Mouse (Mus musculus) telencephalon, adult 2 months (tissue): ENCODE data around the gene Lpar3.

Source experiments
- DNase-seq: peaks from one replicate; pipeline ENCODE4 v3.0.0-alpha.2; 2011; ENCODE audit warnings: low read depth, low spot score

The Lpar3 gene

GRCm38 (mm10) chr3:146260203-146260602, 39.4 kb downstream of the Lpar3 start:
- no peak for DNase-seq

GRCm38 (mm10) chr3:146260845-146261244, 40.1 kb downstream of the Lpar3 start:
- DNase-seq, result no peak

- no peak for DNase-seq
These were observed 41.8 kb downstream of the Lpar3 start for GRCm38 (mm10) chr3:146262536-146262935.

- no peak for DNase-seq
These were observed 43.4 kb downstream of the Lpar3 start for GRCm38 (mm10) chr3:146264146-146264545.

- no peak for DNase-seq
These were observed 44.9 kb downstream of the Lpar3 start for GRCm38 (mm10) chr3:146265545-146266130.

GRCm38 (mm10) chr3:146268024-146268801, 47.5 kb downstream of the Lpar3 start:
- peak; percentile 84 for DNase-seq

- DNase-seq, result no peak
These were observed 53.7 kb downstream of the Lpar3 start for GRCm38 (mm10) chr3:146274503-146274902.

GRCm38 (mm10) chr3:146275360-146276025, 54.7 kb downstream of the Lpar3 start:
- DNase-seq, result no peak

GRCm38 (mm10) chr3:146276026-146276409, 55.3 kb downstream of the Lpar3 start:
- DNase-seq, result no peak

GRCm38 (mm10) chr3:146276991-146277390, 56.2 kb downstream of the Lpar3 start:
- DNase-seq, result no peak

GRCm38 (mm10) chr3:146277456-146277855, 56.7 kb downstream of the Lpar3 start:
- peak; percentile 26 for DNase-seq

GRCm38 (mm10) chr3:146278195-146279140, 57.7 kb downstream of the Lpar3 start:
- DNase-seq, result no peak

- DNase-seq, result no peak
These were observed 63.1 kb downstream of the Lpar3 start for GRCm38 (mm10) chr3:146283732-146284361.

- peak; percentile 36 for DNase-seq
These were observed 65.4 kb downstream of the Lpar3 start for GRCm38 (mm10) chr3:146286118-146286517.

- DNase-seq, result no peak
These were observed 71.2 kb downstream of the Lpar3 start for GRCm38 (mm10) chr3:146291928-146292327.

- no peak for DNase-seq
These were observed 71.8 kb downstream of the Lpar3 start for GRCm38 (mm10) chr3:146292515-146292914.

- no peak for DNase-seq
These were observed 81.7 kb downstream of the Lpar3 start for GRCm38 (mm10) chr3:146302451-146302850.

GRCm38 (mm10) chr3:146303194-146303593, 82.4 kb downstream of the Lpar3 start:
- no peak for DNase-seq

- no peak for DNase-seq
These were observed 84.0 kb downstream of the Lpar3 start for GRCm38 (mm10) chr3:146304556-146305405.

GRCm38 (mm10) chr3:146307341-146307740, 86.6 kb downstream of the Lpar3 start:
- DNase-seq, result no peak
